Mouse (Mus musculus): ENCODE results near the gene Stk11.

GRCm38 (mm10) chr10:80089146-80089545, 26.5 kb upstream of the Stk11 start:
- TF ChIP-seq CTCF (IDR thresholded peaks at IDR 0.05; ENCODE audit: control insufficient read depth, insufficient read depth, insufficient replicate concordance, low read depth, low read length) (no peak; the same call in 1 of the 2 replicates), POLR2A (IDR thresholded peaks at IDR 0.05; ENCODE audit: control insufficient read depth, low read depth, low read length) (no peak)
